Comparison of ENCODE assay signal across 9 mouse cellular contexts in the genomic region with DNA sequence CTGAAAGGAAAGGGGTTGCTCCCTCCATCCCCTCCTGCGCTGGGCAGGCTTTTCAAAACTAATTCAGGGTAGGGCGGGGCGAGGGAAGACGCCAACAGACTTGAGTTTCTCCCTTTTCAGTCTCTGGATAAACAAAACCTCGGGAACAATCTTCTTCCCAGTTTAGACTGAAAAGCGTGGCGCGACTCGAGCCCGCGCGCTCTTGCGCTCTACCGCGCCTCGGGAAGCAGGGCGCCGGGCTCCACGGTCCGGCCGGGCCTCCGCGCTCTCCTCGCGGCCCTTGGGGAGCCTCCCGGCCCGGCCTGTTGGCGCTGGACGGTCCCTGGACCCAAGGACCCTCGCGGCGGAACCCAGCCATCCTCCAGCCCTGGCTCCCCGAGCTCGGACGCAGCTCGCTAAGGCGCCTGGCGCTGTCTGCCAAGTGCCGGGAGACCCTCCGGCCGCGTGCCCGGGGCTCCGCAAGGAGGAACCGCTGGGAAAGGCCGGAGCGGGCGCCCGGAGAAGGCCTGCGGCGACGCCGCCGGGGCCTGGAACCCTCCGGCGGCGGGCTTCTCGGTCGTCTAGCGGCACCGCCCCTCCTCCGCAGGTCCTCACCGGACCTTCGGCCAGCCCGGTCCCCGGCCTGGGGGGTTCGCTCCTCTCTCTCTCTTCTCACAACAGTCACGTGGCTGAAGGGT. TPM values are rescaled to one million over a fixed set of nuclear protein-coding genes. Genes with fewer than 3 reads are reported as not detected.
DNase-seq lines count a peak whose midpoint lies in the region; ATAC-seq and TF ChIP-seq lines count a peak whose summit lies in the region.
"Had no signal": no experiment of that assay in that cellular context is flagged by ENCODE, and none has a peak within 500 bp of the region (broad histone marks: within the 10 kb centered on the region; RNA-seq: fewer than 3 reads in every experiment).

No protein-coding gene starts in this region.

- no peaks in the 10 kb centered on the region for H3K9me3 ChIP-seq in heart, embryonic 13.5 days

- TF ChIP-seq CTCF in bone marrow macrophage, adult 2 months (IDR thresholded peaks at IDR 0.05; ENCODE audit: low read depth, low read length): no peak

- H3K4me3 ChIP-seq in heart, embryonic 13.5 days: peak overlapping the region; percentile 54
- peak overlapping the region; percentile 5; the same call in 1 of the 2 replicates for H3K4me3 ChIP-seq in bone marrow macrophage, adult 2 months (ENCODE audit: insufficient read depth, low read length)

- H3K9ac ChIP-seq in heart, embryonic 13.5 days: peak overlapping the region; percentile 67

- TF ChIP-seq POLR2A in bone marrow macrophage, adult 2 months (IDR thresholded peaks at IDR 0.05; ENCODE audit: borderline replicate concordance, low read depth, low read length): no peak

- under 1% methylated on average over 62 of the region's 68 CpGs for WGBS in heart, embryonic 13.5 days

- peaks cover 74% of the 10 kb centered on the region for H3K27me3 ChIP-seq in heart, embryonic 13.5 days (replicated peaks)
- H3K27me3 ChIP-seq: CH12.LX had no signal

- intact Hi-C loops in heart, postnatal 36 days (cut with DNase I): no loop called here
- intact Hi-C loops in left cerebral cortex, postnatal 4 days (cut with DNase I): loop anchor here (5.0 to 10.0 kb wide), 3 partner anchors 74 to 1541 kb away; no protein-coding TSS in a partner anchor

- H3K4me2 ChIP-seq in heart, embryonic 13.5 days: peak overlapping the region; percentile 78

- ATAC-seq in heart, embryonic 13.5 days (ENCODE audit: extremely low read depth, insufficient number of reproducible peaks, low FRiP score, low TSS enrichment): no peak

- no peaks in the 10 kb centered on the region for H3K36me3 ChIP-seq in heart, embryonic 13.5 days

- DNase-seq in heart, postnatal 36 days: no peak
- DNase-seq in frontal cortex, postnatal 25 days (ENCODE audit: low spot score in 2 of 2): peak; percentile 53 to 59
- peak; percentile 43 for DNase-seq in left cerebral cortex, postnatal 4 days
- DNase-seq in retina, postnatal 1 day: peak; percentile 69
- no peak for DNase-seq in thymus, postnatal 25 days
- no peak for DNase-seq in urinary bladder, postnatal 14 days (ENCODE audit: low spot score)

- H3K27ac ChIP-seq in heart, embryonic 13.5 days (replicated peaks): no peak overlapping the region
- H3K27ac ChIP-seq in bone marrow macrophage, adult 2 months (ENCODE audit: insufficient read depth, low read depth, low read length): no peak overlapping the region

- peaks cover 11% of the 10 kb centered on the region for H3K4me1 ChIP-seq in heart, embryonic 13.5 days
- no peaks in the 10 kb centered on the region for H3K4me1 ChIP-seq in bone marrow macrophage, adult 2 months (ENCODE audit: control insufficient read depth, insufficient read depth, low read length)

RNA-seq across cellular contexts. Expression of a gene that starts 16.3 kb away (rescaled TPM):
- polyA plus RNA-seq in heart, embryonic 13.5 days (2015; fragmentation: Nextera tagmentation; extraction: Ambion mirVana): not detected in 2 replicates
- total RNA-seq in heart, postnatal 36 days (2021): not detected
- not detected in 2 replicates for polyA plus RNA-seq in bone marrow macrophage, adult 2 months (2012; ENCODE audit: insufficient read depth, insufficient read length, missing spikeins)
- total RNA-seq in left cerebral cortex, postnatal 4 days (2021): 10 to 100 TPM; 21.5 to 23.5 TPM
- total RNA-seq: CH12.LX had no signal

RNA-seq across cellular contexts. Expression of a gene that starts 18.8 kb away (rescaled TPM):
- 0.12 TPM in 1 of 2 replicates, not detected in the other for polyA plus RNA-seq in heart, embryonic 13.5 days (2015; fragmentation: Nextera tagmentation; extraction: Ambion mirVana)
- total RNA-seq in heart, postnatal 36 days (2021): not detected
- polyA plus RNA-seq in bone marrow macrophage, adult 2 months (2012; ENCODE audit: insufficient read depth, insufficient read length, missing spikeins): not detected in 2 replicates
- total RNA-seq in left cerebral cortex, postnatal 4 days (2021): 100 to 1,000 TPM; 247 to 249 TPM
- total RNA-seq: CH12.LX had no signal

Comparison
In these comparisons a context has a peak if more than half of its experiments do, and no peak if none do; other contexts are left out.
1. DNase-seq: peak in frontal cortex, postnatal 25 days (2 of 2), left cerebral cortex, postnatal 4 days (single experiment) and retina, postnatal 1 day (single experiment); none in heart, postnatal 36 days (0 of 2), thymus, postnatal 25 days (single experiment) and urinary bladder, postnatal 14 days (single experiment).
2. RNA of a gene that starts 16.3 kb away (total RNA-seq): 21.5 to 23.5 TPM in left cerebral cortex, postnatal 4 days; not detected in heart, postnatal 36 days; every median in the first group is over 10 times any median in the second.
3. RNA of a gene that starts 18.8 kb away (total RNA-seq): 247 to 249 TPM in left cerebral cortex, postnatal 4 days; not detected in heart, postnatal 36 days; every median in the first group is over 100 times any median in the second.